Mouse (Mus musculus) embryonic fibroblast, embryonic 13.5 days (primary cell): ENCODE measurements at regions not wholly inside any gene's neighbourhood (a gene's known extent, or its start where the extent isn't known, plus 50 kb on each side); places are given as distances from the start of the nearest gene placed in this dataset.

Source experiments
- H3K27ac ChIP-seq: 2 replicates; pipeline ENCODE4 v1.5.1; 2012; ENCODE audit warnings: low read length, control low read depth, inconsistent platforms; ENCODE audit not compliant: insufficient read depth
- H3K4me1 ChIP-seq: 2 replicates; pipeline ENCODE4 v1.6.1; 2011; ENCODE audit warnings: low read length; ENCODE audit not compliant: control insufficient read depth, insufficient read depth
- H3K4me3 ChIP-seq: 2 replicates; pipeline ENCODE4 v1.5.1; 2011; ENCODE audit warnings: mild to moderate bottlenecking, control low read depth, low read length; ENCODE audit not compliant: insufficient read depth
- CTCF ChIP-seq: IDR thresholded peaks from 2 replicates; pipeline ENCODE4 v1.5.1; 2011; ENCODE audit warnings: mild to moderate bottlenecking, control low read depth, low read length, moderate library complexity, borderline replicate concordance; ENCODE audit not compliant: insufficient read depth
- POLR2A ChIP-seq: IDR thresholded peaks from 2 replicates; pipeline ENCODE4 v1.6.1; 2011; ENCODE audit warnings: low read depth, mild to moderate bottlenecking, control low read depth, low read length, moderate library complexity

GRCm38 (mm10) chr8:26871838-26872237, 105.3 kb upstream of the Zfp703 start:
- no peak overlapping the region for H3K27ac ChIP-seq
- H3K4me1 ChIP-seq: no peaks in the 10 kb centered on the region
- TF ChIP-seq POLR2A (no peak), CTCF (no peak)
- no peak overlapping the region for H3K4me3 ChIP-seq

GRCm38 (mm10) chr8:26872382-26872781, 104.7 kb upstream of the Zfp703 start:
- Histone ChIP-seq H3K4me1 (no peaks in the 10 kb centered on the region), H3K27ac (no peak overlapping the region), H3K4me3 (no peak overlapping the region)
- TF ChIP-seq CTCF: no peak
- TF ChIP-seq POLR2A: no peak

GRCm38 (mm10) chr8:26872815-26873214, 104.3 kb upstream of the Zfp703 start:
- no peak overlapping the region for H3K4me3 ChIP-seq
- TF ChIP-seq POLR2A (no peak), CTCF (no peak)
- H3K4me1 ChIP-seq: no peaks in the 10 kb centered on the region
- no peak overlapping the region for H3K27ac ChIP-seq

- TF ChIP-seq POLR2A: no peak
- no peak for TF ChIP-seq CTCF
- no peak overlapping the region for H3K27ac ChIP-seq
- H3K4me3 ChIP-seq: no peak overlapping the region
- no peaks in the 10 kb centered on the region for H3K4me1 ChIP-seq
Measured at GRCm38 (mm10) chr8:26880177-26880576, 96.9 kb upstream of the Zfp703 start.

- no peak overlapping the region for H3K27ac ChIP-seq
- H3K4me3 ChIP-seq: no peak overlapping the region
- no peaks in the 10 kb centered on the region for H3K4me1 ChIP-seq
- no peak for TF ChIP-seq POLR2A
- no peak for TF ChIP-seq CTCF
Measured at GRCm38 (mm10) chr8:26881268-26882120, 95.6 kb upstream of the Zfp703 start.

GRCm38 (mm10) chr8:26882616-26883015, 94.5 kb upstream of the Zfp703 start:
- Histone ChIP-seq H3K4me3 (no peak overlapping the region), H3K4me1 (0 out of 2 replicates have a peak, but pooled peaks cover 2% of the 10 kb centered on the region), H3K27ac (no peak overlapping the region)
- TF ChIP-seq POLR2A: no peak
- no peak for TF ChIP-seq CTCF

- H3K4me1 ChIP-seq: 0 out of 2 replicates have a peak, but pooled peaks cover 2% of the 10 kb centered on the region
Measured at GRCm38 (mm10) chr8:26883285-26883684, 93.8 kb upstream of the Zfp703 start.

GRCm38 (mm10) chr8:26883770-26884169, 93.4 kb upstream of the Zfp703 start:
- Histone ChIP-seq H3K27ac (no peak overlapping the region), H3K4me1 (0 out of 2 replicates have a peak, but pooled peaks cover 2% of the 10 kb centered on the region), H3K4me3 (no peak overlapping the region)
- TF ChIP-seq CTCF (no peak), POLR2A (no peak)

More at GRCm38 (mm10) chr8:26883285-26883684, 93.8 kb upstream of the Zfp703 start:
- Histone ChIP-seq H3K4me3 (no peak overlapping the region), H3K27ac (no peak overlapping the region)
- TF ChIP-seq CTCF (no peak), POLR2A (no peak)

- TF ChIP-seq POLR2A: no peak
- TF ChIP-seq CTCF: no peak
- Histone ChIP-seq H3K4me3 (no peak overlapping the region), H3K27ac (no peak overlapping the region), H3K4me1 (0 out of 2 replicates have a peak, but pooled peaks cover 2% of the 10 kb centered on the region)
Measured at GRCm38 (mm10) chr8:26884350-26884749, 92.8 kb upstream of the Zfp703 start.

- Histone ChIP-seq H3K4me3 (no peak overlapping the region), H3K27ac (no peak overlapping the region), H3K4me1 (0 out of 2 replicates have a peak, but pooled peaks cover 2% of the 10 kb centered on the region)
- TF ChIP-seq CTCF (no peak), POLR2A (no peak)
Measured at GRCm38 (mm10) chr8:26885365-26885764, 91.8 kb upstream of the Zfp703 start.
